Mouse (Mus musculus): ENCODE measurements around the gene Rcc1.
A peak's percentile ranks its signal among the peaks of the same experiment; 100 is the strongest.

The Rcc1 gene

DNA sequence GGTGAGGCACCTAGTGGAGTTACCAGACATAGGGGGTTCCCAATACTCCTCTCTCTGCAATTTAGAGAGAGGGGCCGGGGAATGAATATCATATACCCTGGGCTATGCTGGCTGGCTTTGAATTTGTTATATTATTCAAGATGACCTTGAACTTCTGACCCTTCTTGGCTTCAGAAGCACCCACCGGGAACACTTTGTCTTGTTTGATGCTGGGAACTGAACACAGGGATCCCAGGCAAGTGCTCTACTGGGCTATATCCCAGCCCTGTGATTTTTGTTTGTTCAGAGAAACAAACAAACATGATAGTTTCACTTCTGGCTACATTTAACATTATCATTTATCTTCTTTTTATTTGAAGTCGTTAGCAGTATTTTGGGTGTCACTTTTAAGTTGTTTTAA is 2.0 kb upstream of the Rcc1 start:
- DNase-seq (ENCODE audit: low spot score): no peak

DNA sequence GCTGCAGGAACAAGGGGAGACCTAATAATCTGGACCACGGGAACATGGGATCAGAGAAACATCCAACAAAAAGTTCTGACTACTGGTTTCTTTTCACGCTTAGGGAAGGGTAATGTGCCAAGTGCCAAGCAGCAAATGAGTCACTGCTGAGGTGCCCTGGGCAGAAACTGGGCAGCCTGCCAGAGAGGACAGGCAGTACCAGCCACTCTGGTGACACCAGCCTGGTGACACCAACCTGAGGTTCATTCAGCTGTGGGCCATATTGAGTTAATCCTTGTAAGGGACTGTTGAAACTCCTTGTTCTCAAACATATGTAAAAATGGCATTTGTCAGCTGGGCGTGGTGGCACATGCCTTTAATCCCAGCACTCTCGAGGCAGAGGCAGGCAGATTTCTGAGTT is 1.2 kb upstream of the Rcc1 start:
- no peak for DNase-seq (ENCODE audit: low spot score)

DNA sequence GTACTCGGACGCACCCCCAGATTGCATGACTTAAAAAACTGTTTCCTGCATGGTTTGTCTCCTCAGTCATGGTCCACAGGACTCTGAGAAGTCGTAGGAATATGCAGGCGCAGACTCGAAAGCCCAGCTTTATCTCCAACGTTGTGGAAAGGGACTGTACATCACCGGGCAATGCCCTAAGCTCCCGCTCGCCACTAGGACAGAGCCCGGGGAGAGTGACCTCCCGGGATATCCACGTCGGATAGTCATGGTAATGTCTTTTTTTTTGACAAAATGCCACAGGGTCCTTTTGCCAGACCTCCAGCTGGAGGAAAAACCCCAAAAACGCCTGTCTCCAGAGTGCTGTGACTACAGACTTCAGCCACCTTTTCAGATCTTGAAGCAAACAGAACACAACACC is 666 bp downstream of the Rcc1 start:
- no peak for DNase-seq (ENCODE audit: low spot score)

- DNase-seq (ENCODE audit: low spot score): no peak
Measured at GRCm38 (mm10) chr4:132351401-132351800, 2.0 kb downstream of the Rcc1 start.

GRCm38 (mm10) chr4:132350854-132351253 is 2.6 kb downstream of the Rcc1 start:
- no peak for DNase-seq (ENCODE audit: low spot score)

DNA sequence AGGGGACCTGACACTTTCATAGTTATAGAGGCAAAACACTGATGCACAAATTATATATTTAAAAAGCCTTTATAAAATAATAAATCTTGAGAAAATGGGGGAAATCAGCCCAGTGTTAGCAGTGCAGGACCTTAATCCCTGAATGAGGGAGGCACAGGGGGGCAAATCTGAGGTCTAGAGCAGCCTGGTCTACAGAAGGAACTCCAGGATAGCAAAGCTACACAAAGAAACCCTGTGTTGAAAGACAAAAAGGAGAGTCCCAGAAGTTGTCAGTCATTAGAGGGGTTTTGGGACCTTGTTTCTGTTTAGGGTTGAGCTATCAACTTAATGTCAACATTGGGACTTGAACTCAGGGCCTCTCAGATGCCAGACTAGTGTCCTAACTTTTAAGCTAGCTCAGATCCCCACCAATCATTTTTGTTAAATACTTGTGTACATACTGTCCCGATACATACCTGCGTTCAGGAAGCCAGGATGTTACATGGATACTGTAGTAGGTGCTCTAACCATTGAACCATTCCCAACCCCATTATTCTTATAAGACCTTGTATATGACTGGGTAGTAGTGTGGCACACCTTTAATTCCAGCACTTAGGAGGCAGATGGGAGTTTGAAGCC is 3.2 kb downstream of the Rcc1 start:
- DNase-seq (ENCODE audit: low spot score): no peak

DNA sequence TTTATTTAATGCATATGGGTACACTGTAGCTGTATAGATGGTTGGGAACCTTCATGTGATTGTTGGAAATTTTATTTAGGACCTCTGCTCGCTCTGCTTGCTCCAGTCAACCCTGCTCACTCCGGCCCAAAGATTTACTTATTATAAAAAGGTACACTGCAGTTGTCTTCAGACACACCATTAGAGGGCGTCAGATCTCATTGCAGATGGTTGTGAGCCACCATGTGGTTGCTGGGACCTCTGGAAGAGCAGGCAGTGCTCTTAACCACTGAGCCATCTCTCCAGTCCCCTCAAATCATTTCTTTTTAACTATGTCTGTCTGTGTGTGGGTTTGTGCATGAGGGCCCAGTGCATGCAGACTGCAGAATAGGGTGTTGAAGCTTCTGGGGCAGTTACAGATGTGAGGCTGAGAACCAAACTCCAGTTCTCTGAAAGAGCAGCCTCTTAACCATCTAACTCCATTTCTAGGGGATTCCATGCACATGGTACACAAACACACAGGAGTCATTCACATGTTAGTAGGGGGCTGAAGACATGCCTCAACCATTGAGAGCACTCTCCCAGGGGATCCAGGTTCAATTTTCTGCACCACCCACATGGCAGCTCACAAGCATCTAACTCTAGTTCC is 3.8 kb downstream of the Rcc1 start:
- no peak for DNase-seq (ENCODE audit: low spot score)

- no peak for DNase-seq (ENCODE audit: low spot score)
Measured at GRCm38 (mm10) chr4:132346661-132347060, 6.7 kb downstream of the Rcc1 start.

GRCm38 (mm10) chr4:132346261-132346660 is 7.1 kb downstream of the Rcc1 start:
- no peak for DNase-seq (ENCODE audit: low spot score)

- DNase-seq (ENCODE audit: low spot score): no peak
Measured at GRCm38 (mm10) chr4:132345843-132346212, 7.6 kb downstream of the Rcc1 start.

DNA sequence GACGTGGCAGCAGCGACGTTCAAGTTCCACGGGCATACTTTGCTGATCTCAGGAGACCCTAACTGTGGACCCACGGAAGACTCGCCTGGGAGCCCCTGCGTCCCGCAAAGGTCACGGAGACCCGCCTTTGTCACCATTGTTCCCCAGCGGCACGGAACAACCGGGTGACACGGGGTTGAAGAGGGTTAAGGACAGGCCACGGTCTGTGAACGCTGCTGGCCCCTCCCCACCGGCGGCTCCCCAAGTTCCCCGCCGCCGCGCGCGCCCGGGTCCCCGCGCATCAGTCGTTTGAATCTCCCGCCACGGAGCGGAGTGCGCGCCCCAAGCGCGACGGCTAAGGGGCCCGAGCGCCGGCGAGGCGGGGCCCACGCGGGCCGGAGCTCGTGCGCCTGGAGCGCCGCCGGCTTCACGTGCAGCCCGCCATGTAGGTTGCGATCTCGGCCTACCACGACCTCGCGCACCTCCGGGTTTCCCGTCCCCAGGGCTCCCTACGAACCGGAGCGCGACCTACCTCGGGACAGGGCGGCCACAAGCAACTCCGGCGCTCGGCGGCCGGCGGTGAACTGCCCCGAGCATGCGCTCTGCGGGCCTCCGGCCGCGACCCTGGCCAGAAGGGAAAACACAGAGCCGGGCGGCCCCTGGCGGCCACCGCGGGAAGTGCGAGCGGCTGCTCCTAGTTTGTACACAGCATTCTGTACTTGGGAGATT is 8.1 kb downstream of the Rcc1 start:
- DNase-seq (ENCODE audit: low spot score): peak; percentile 82

DNA sequence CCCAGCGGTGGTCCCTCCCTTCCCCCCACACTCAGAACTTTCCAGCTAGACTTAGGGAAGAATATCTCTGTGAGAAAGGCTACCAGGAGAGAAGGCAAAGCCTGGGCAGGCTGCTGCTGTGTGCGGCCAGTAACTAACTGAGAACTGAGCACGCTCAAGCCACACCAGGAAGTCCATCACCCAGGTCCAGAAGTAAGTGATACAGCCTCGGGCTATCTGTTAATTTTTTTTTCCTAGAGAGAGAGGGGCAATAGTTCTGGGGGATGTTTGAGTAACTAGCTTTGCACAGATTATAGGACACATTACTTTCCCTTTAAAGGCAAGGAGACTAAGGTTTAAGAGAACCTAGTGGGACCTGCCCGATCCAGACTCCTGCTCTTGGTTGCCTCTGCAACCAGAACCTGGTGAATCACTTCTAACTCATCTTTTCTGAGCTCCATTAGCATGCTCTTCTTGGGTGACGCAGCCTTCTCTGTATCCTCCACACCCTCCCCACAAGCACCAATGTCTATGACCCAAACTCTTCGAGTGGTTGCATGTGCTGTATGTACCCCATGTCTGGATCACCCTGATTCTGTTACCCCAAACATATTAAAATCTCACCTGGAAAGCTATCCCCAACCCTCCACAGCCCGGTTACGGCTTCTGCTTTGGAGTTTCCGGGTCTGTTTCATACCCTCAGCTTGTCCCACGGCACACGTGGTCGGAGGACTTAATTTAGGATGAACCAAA is 8.8 kb downstream of the Rcc1 start:
- no peak for DNase-seq (ENCODE audit: low spot score)

GRCm38 (mm10) chr4:132341451-132341850 is 12.0 kb downstream of the Rcc1 start:
- DNase-seq (ENCODE audit: low spot score): no peak

DNA sequence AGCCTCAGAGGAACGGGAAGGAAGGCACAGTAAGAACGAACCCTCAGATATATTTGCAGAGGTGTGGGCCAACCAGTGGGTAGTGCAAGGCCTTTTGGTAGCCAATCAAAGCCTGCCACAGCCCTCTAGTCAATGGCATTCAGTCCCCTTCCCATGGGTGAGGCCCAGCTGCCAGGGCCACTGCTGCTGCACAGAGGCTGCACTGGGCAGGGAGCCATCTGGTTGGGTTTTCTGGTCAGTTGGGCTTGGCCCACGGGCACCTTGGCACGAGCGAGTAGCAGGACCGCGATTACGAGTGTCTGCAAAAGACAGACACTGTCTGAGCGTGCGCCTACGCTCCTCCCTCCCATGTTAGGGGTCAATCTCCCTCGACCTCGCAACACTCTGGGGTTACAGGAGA is 14.5 kb downstream of the Rcc1 start:
- no peak for DNase-seq (ENCODE audit: low spot score)

DNA sequence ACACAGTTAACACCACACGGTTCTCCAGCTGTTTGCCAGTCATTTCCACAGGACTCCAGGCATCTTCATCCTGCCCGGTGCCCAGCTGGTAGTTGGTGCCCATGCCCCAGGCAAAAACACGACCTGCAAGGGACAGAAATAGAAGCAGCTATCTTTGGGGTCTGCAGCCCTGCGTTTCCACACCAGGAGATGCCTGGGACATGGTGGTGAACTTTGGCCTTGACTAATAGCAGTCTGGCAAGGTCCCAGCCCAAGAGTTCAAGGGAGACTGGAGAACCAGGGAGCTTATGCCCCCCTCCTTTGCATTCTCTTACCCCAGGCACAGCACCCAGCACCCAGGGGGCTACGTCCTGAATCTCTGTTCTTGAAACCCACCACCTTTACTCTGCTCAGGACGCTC is 20.5 kb downstream of the Rcc1 start:
- DNase-seq (ENCODE audit: low spot score): no peak

GRCm38 (mm10) chr4:132331960-132332359 is 21.4 kb downstream of the Rcc1 start:
- DNase-seq (ENCODE audit: low spot score): no peak

GRCm38 (mm10) chr4:132329835-132330354 is 23.5 kb downstream of the Rcc1 start:
- no peak for DNase-seq (ENCODE audit: low spot score)

DNA sequence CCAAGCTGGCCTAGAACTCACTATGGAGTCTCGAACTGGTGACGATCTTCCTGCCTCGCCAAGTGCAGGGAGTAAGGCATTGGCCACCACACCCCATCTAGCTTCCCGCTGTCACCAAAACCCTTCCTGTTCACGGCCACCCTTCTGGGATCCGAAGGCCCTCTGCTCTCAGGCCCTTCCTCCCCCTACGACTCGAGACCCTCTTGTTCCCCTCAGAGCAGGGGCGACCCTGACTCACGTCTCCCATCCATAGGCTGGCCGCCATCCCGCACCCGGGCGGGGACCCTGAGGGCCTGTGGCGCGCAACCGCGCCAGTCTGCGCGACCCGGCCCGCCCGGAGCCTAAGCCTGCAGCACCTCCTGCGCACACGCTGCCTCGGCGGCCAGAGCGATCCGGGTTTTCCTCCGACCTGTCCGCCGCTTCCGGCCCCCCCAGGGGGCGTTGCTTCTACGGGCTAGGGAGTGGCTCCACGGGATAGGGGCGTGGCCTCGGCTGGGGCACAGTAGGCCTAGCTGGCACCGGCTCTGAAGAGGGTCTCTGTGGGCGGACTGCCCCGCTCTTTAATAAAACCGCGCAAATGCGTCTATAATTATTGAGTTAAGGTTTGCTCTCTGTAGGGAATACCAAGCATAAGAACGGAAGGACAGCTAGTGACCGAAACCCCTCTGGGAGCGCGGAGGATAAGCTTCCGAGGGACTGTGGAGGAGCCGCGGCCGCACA is 24.1 kb downstream of the Rcc1 start, which contains the start of gene Trnau1ap:
TSS of gene Trnau1ap (minus strand) at position 424 of the 720 bp plus-strand sequence.
- peak; percentile 84 for DNase-seq (ENCODE audit: low spot score)

DNA sequence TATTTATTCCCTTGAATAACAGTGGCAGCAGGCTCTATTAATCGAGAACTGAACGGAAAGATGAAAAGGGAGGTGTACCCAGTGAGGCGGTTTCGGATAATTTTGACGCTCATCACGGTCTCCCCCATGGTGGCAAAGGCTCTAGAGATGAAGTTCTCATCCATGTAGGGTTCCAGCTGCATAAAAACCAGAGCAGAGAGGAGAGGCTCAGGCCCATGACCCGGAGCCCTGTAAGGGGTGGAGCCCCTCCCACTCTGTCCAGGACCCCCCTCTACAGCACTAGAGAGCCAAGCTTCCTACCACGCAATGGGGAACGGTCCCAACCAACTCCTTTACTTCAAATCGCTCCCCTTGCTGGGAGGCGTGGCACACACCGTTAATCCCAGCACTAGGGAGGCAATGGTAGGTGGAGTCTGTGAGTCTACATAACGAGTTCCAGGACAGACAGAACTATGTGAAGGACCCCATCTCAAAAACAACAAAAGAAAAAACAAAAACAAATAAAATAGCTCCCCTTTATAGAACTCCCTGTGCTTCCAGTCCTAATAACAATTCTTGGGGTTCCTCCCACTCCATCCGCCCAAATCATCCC is 24.9 kb downstream of the Rcc1 start:
- no peak for DNase-seq (ENCODE audit: low spot score)

DNA sequence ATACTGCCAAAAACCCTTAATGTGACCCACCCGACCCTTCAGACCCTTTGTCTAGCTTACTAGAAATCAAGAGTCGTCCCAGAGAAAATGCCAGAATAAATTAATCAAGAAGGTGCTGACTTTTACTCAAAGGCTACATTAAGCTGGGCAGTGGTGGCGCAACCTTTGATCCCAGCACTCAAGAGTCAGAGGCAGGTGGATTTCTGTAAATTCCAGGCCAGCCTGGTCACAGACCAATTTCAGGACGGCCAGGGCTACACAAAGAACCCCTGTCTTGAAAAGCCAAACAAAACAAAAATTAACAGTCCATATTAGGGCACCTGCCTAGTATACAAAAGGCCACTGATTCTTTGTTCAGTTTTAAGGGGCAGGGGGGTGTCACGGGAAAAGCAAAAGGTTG is 26.9 kb downstream of the Rcc1 start:
- no peak for DNase-seq (ENCODE audit: low spot score)

- no peak for DNase-seq (ENCODE audit: low spot score)
Measured at GRCm38 (mm10) chr4:132315711-132316110, 37.7 kb downstream of the Rcc1 start.

- DNase-seq (ENCODE audit: low spot score): no peak
Measured at GRCm38 (mm10) chr4:132312627-132313026, 40.8 kb downstream of the Rcc1 start.

All from ovary, adult 18-20 months (tissue).